Mouse (Mus musculus) granulocyte monocyte progenitor cell, adult 5-6 weeks (primary cell): ENCODE results near the gene Nup85. TPM values are rescaled to one million over a fixed set of nuclear protein-coding genes. Genes with fewer than 3 reads are reported as not detected.

Source experiments
- ATAC-seq: replicated peaks from 2 replicates; pipeline ENCODE4 v1.8.0; 2016; ENCODE audit warnings: mild to moderate bottlenecking, moderate TSS enrichment, inconsistent platforms; ENCODE audit not compliant: poor library complexity, severe bottlenecking
- total RNA-seq, 2 experiments: library from RNA; stranded (forward) in 1 of 2; stranded (reverse) in 1 of 2; fragments of 200-712, 200-1000 nt in 1 of 2; fragments of >200 nt in 1 of 2; fragmentation: Nextera tagmentation in 1 of 2; gene quantifications; 2 replicates each; pipeline ENCODE4 v1.2.3; 2014 to 2017

Gene Nup85
- total RNA-seq, 2 experiments from 2014 or later = 170 to 172 TPM

DNA sequence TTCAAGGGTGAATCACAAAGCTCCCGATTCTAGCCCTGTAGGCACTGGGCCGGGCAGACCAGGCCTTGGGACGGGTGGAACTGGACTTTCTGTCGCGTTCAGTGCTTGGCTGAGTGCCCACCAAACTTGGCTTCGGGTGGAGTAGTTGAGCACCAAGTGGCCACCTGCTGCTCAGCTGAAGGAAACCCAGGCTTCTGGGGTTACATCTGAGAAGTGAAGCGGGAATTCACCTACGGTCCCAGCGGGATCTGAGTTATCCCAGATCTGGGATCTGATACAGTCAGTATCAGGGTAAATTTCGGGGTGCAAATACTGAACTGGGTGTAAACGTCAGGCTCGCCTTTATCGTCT is 47.8 kb downstream of the Nup85 start:
- no peak for ATAC-seq

DNA sequence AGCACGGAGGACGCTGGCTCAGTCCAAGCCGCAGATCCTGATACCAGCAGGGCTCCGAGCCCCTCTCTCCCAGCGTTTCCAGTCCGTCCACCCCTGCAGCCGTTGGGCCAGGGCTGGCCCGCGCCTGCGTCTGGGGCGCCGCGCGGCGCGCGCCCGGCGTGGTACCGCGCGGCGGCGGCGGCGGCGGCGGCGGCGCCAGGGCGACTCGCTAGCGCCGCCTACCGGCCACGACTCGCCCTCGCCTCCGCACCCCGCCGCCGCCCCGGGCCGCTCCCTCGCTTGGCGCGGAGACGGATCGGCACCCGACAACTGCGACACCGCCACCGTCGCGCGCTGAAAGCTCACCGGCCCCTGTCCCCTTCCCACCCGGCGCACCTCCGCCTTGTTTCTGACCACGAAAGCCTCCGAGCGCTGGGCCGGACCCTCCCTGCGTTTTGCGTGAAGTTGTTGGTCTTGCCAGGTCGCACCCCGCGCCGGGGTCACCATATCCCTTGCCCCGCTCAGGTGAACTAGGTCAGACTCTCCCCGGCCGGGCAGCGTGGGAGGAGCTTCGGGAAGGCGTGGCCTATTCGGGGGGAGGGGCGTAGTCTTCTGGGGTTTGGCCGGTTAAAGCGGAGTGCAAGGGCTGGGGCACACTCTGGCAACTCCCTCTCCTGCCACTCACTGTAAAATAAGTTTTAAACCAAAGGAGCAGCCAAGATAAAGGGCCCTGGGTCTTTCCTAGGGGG is 48.3 kb downstream of the Nup85 start, which contains the start of gene Mif4gd:
TSS of gene Mif4gd (minus strand) at position 560 of the 728 bp plus-strand sequence.
- ATAC-seq = peak; percentile 85

- ATAC-seq = peak; percentile 60
Measured at GRCm38 (mm10) chr11:115613138-115613945, 49.1 kb downstream of the Nup85 start.

DNA sequence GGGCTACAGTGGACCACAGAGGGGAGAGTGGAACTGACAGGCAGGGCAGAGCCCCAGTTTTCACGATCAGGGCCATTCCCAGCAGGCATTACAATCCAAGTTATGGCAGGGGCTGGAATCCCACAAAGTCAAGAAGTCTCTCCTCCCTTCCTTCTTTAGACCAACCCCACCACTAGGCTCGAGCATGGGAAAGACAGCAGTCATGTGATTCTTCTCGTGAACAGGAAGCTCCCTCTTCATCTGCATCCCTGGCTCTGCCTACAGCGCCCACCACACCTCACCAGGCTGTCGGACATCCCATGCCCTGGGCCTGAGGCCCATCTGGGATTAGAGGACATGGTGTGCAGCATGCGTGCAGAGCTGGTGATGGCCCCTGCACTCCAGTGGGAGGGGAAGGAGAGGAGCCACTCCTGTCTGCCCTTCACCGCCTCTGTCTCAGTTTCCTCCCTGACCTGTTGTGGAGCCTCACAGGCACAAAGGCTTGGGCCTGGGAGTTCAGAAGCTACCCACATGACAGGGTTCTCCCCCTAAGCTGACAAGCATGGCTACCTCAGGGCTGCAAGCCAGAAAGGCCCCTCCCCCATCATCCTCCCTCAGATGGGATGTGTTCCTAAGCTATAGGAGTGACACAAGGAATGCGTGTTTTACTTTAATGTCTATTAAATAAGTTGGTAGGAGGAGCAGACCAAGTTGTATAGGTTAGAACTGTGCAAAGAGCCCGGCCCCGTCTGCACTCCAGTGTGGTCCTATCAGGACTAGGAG is 50.3 kb downstream of the Nup85 start:
- ATAC-seq = no peak

DNA sequence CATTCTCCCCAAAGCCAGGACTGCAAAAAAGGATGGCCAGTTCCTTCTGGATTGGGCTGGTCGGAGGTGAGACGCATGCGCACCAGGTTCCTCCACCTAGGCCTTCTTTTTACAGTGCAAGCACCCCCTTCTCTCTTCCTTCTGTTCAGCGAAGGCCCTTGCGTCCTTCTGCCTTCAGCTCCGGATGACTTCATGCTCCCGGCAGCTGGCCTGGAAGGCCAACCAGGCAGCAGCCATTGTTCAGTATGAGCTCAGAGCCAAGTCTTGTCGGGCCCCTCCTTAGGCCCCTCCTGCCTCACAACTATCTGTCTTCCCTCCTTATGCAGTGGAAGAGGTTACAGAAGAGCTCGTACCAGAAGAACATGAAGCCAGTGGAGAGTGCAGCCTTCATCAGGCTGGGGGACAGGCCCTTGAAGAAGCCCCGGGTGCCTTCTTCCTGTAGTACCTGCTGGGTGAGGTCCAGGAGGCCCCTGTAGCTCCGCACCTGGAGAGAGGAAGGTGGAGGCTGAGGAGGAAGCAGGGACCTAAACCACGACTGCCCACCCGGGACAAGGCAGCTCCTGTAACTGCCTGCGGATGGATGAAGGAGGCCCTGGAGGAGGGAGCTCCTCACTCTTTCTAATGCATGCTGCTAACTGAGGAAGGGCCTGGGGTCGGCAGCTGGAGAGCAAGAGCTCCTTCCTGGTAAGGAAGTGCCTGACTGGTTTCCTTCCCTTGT is 51.0 kb downstream of the Nup85 start:
- ATAC-seq = no peak

- no peak for ATAC-seq
Measured at GRCm38 (mm10) chr11:115615875-115616274, 51.6 kb downstream of the Nup85 start.

DNA sequence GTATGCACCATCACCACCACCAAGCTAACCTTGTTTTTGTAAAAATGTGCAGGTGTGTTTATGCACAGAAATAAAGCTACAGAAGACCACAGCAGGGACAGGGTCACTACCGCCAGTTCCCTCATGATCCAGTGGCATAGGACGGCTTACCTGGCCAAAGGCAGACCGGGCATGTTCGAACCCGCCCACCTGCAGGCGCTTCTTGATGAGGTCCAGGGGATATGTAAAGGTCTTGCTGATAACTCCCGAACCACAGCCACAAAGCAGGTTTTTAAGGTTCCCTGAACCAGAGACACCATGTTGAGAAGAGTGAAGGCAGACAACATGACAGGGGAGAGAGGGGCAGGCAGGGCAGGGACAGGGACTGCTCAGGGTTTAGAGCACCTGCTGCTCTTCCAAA is 52.1 kb downstream of the Nup85 start:
- no peak for ATAC-seq

DNA sequence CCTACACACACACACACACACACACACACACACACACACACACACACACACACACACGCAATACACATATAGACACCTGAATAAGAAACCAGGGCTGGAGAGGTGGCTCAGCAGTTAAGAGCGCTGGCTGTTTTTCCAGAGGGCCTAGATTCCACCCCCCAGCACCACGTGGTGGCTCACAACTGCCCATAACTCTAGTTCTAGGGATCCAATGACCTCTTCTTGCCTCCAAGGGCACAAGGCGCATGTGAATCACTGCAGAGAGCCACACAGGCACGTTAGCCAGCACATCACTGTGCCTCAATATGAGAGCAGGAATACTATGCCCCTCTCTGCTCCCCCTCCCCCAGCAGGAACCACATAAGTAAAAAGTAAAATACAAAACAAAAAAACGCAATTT is 52.7 kb downstream of the Nup85 start:
- no peak for ATAC-seq

GRCm38 (mm10) chr11:115618001-115618400 is 53.8 kb downstream of the Nup85 start:
- no peak for ATAC-seq

DNA sequence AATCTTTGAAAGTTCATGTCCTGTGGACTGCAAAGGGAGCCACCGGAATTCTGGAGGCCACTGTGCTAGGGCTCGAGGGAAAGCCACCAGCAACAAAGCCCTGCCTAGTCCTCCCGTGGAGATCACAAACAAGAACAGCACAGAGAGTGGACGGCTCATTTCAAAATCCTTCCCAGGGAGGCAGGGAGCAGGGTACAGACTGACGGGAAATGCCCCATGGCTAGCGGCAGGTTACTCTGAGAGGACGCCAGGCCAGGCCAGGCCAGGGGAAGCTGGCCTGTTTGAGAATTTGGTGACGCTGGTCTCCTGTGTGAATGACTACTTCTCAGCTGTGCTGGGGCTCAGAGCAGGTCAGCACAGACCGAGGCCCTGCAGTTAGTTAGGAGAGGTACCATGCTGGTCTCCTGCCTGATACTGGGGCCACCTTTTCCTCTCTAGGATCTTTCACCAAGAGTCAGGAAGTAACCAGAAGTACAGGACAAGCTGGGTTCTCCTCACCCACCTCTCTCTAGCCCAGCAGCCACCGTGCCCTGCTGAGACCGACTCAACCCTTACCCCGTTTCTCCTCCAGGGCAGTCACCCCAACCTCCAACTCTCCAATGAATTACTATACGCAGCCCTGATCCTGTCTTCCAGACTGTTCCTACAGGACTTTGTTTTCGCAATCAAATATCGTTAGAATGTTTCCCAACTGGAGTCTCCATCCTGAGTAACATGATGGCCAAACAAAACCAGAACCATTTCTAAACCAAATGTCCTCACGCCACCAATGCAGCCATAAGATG is 54.7 kb downstream of the Nup85 start:
- ATAC-seq = no peak

- no peak for ATAC-seq
Measured at GRCm38 (mm10) chr11:115619949-115620348, 55.7 kb downstream of the Nup85 start.

DNA sequence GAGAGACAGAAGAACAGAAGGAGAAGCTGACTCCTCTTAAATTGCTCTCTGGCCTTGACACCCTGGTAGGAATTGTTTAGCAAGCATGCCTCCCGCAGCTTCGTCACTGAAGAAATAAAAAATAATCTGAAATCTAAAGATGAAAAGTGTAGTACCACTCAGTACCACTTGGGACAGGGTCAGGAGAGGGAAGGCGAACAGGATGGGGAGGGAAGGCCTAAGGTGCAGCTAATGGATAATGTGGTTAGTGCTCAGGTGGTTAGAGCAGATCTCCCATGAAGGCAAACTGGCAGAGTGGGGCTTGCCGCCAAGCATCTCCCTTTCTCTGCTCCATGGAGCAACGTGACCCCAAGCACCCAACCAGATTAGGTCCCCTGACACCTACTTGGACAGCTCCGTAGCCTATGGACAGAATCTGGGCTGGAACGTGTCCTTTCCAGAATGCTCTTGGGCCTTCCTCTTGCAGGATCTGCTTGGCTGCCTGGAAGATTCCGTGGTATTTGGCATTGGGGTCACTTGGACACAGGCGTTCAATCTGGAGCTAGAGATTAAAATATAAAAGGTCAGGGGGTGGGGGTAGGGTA is 59.3 kb downstream of the Nup85 start:
- ATAC-seq = no peak

GRCm38 (mm10) chr11:115625877-115626276 is 61.6 kb downstream of the Nup85 start:
- ATAC-seq = no peak

DNA sequence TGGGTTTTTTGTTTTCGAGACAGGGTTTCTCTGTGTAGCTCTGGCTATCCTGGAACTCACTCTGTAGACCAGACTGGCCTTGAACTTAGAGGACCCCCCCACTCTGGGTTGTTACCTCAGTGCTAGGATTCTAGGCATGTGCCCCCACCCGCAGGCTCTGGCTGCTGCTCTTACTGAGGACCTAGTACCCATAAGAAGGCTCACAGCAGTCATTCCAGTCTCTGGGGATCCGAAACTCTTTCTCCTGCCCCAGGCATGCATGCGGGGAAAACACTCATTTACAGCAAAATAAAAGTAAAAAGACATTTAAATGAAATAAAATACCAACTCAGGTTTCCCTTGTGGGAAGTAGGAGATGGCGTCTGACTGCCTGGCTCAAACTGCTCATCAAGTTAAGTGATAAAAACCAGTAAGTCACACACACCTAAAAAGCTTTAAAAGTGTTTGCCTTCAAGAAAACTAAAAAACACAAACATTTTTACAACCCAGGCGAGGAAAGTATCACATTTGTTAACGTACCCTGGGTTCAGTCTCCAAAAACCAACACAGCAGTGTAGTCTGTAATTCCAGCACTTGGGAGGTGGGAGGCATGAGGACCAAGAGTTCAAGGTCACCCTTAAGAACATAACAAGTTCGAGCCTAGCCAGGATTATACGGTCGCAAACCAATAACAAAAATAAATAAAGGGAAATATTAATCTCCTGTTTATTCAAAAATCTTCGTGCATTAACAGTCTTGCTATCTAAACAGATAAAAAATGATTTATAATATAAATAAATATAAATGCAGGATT is 62.8 kb downstream of the Nup85 start:
- ATAC-seq = no peak

DNA sequence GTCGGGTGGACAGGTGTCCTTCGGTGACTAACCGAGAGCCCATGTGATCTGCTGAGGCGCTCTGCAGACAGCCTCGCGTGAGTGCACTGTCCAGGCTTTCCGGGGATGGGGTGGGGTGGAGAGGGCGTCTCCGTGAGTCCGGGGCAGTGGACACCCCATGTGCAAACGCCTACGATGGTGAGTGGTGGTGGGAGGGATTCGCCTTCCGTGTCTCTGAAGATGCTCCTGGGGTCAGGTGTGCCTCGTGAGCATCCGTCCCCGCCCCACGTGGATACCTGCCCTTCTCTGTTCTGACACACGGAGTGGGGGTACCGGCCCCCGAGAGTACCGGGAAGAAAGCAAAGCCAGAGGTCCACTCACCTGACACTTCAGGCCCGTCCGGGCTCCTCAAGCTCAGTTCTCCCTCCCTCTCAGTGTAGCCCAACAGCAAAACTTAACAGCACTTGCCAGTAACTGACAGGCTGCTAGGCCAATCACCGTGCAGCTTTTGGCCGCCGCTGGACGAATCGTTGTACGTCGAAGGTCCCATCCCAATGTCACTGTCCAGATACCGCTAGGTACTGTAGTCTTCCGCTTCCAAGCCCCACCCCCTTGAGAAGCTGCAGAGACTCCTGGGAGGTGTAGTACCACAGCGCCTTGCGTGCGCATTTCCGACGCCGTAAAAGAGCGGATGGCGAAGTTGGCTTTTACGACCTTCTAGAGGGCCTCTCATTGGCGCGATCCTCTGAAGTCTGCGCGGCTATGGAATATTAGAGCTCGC is 63.7 kb downstream of the Nup85 start, which contains the start of gene Slc25a19:
TSS of gene Slc25a19 (minus strand) at position 591 of the 760 bp plus-strand sequence.
- peak; percentile 91 for ATAC-seq

DNA sequence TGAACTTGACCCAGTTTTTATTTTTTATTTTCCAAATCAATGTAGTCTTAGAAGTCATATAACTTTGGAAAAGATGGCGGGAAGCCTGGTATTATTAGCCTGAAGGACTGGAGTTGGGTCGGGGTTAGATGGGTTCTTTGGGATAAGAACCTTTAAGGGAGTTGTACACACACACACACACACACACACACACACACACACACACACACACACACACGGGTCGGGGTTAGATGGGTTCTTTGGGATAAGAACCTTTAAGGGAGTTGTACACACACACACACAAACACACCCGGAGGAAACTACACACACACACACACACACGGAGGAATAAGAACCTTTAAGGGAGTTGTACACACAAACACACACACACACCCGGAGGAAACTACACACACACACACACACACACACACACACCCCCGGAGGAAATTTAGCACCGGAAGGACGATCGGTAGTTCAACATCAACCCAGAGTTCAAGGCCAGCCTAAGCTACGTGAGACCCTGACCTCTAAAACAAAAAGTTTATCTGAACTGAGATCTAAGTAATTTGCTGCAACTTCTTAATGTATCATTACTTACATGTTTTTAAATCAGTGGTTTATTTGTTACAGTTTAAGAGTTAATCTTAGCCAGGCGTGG is 64.3 kb downstream of the Nup85 start:
- ATAC-seq = no peak
